Mouse (Mus musculus) small intestine, adult 2 months (tissue): ENCODE measurements around the gene Cst7.

Source experiments
- CTCF ChIP-seq: fragments of 200-500 bp; IDR thresholded peaks from 2 replicates; pipeline ENCODE4 v1.5.1; 2012; ENCODE audit warnings: low read depth, mild to moderate bottlenecking, control low read depth, inconsistent platforms, low read length, moderate library complexity, mixed read lengths; ENCODE audit not compliant: insufficient replicate concordance, insufficient read length; ENCODE audit errors: extremely low read depth
- POLR2A ChIP-seq: fragments of 200-500 bp; IDR thresholded peaks from 2 replicates; pipeline ENCODE4 v1.6.1; 2012; ENCODE audit warnings: low read depth, mild to moderate bottlenecking, control low read depth, inconsistent platforms, low read length, moderate library complexity

GRCm38 (mm10) chr2:150608087-150608799 is 38.0 kb downstream of the Cst7 start, which contains the start of gene Apmap:
- TF ChIP-seq CTCF: no peak
- TF ChIP-seq POLR2A: peak; percentile 45
